Mouse (Mus musculus) c-Kit-positive CD71-positive TER-119-negative erythroid progenitor cells, embryonic 14.5 days (primary cell): Measurements from ENCODE around the gene Phactr1.

Experiments
- DNase-seq: peaks from one replicate; pipeline ENCODE4 v3.0.0-alpha.2; 2013; ENCODE audit warnings: low read depth

Phactr1 gene

GRCm38 (mm10) chr13:42759170-42759569 is 78.7 kb downstream of the Phactr1 start:
- DNase-seq: no peak

DNA sequence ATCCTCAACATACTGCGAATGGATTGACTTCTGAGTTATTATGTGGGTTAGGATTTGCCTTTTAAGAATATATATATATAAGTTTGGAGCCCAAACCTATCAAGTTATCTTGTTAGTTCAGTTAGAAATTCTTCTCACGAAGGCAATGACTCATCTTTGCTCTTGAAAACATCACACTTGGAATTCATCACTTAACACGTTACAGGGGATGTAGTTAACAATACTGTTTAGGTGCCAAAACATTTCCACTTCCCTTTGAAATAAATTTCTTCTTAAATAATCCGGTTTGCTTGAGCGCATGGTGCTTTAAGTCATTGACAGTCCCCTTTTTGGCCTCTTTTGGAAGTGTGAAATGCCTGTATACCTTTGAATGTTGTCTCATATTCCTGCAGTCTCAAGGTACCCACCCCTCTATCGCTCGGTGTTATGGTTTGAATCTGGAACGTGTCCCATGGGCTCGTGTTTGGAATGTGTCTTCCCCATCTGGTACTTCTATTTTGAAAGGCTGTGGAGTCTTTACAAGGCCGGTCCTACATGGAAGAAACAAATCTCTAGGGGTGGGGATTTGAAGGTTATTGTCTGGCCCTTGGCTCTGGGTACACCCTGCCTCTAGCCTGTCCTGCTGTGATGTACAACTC is 80.6 kb downstream of the Phactr1 start:
- no peak for DNase-seq

GRCm38 (mm10) chr13:42772314-42772713 is 91.9 kb downstream of the Phactr1 start:
- DNase-seq: no peak

GRCm38 (mm10) chr13:42774040-42774439 is 93.6 kb downstream of the Phactr1 start:
- DNase-seq: no peak

- DNase-seq: no peak
Observed at GRCm38 (mm10) chr13:42782151-42782550, 101.7 kb downstream of the Phactr1 start.

DNA sequence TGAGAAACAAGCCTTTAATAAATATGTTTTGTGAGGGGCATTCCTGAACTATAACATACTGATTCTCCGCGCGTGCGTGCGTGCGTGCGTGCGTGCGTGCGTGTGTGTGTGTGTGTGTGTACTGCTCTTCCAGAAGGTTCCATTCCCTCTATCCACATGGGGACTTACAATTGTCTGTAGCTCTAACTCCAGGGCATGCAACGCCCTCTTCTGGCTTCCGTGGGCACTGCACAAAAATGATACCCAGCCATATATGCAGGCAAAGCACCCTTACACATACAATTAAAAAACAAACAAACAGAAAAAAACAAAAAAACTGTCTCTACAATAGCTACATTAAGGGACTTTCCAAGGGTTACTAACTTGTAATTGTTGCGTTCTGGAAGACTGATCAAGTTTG is 108.8 kb downstream of the Phactr1 start:
- no peak for DNase-seq

DNA sequence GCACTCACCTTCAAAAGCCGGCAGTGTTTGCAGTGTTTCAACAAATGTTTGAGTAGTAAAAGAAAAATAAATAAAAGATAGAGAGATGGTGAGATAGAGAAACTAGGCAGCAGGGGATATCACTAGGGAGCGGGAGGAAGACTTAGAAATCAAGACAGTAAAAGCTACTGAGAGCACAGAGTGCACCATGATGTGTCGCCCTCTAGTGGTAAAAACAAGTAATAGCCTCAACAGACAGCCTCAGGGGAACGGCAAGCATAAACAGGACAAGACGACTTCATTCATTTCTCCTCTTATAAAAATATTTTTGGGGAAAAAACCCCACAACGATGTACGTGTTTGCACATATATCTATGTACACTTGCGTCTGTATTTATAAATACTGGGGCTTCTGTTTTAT is 111.9 kb downstream of the Phactr1 start:
- DNase-seq: peak; percentile 1

- DNase-seq: no peak
Observed at GRCm38 (mm10) chr13:42800523-42800922, 120.1 kb downstream of the Phactr1 start.

DNA sequence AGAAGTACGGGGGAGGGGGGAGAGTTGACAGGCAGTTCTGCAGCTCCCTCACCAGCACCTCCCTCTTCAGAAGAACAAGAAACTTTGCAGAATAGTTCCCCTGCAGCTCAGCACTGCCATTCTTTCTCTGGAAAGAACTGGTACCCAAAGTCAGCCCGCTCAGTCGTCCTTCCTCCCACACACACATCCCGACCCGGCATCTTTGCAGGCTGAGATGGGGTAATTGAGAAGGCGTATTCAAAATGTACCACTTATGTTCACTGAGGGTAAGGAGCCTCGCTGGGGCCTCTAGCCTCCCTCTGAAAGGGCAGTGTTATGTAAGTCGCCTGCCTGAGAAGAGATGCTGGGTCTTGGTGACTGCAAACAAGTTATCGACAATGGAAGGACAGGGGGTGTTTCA is 123.9 kb downstream of the Phactr1 start:
- no peak for DNase-seq

- DNase-seq: no peak
Observed at GRCm38 (mm10) chr13:42812762-42813161, 132.3 kb downstream of the Phactr1 start.

GRCm38 (mm10) chr13:42818378-42818777 is 138.0 kb downstream of the Phactr1 start:
- peak; percentile 16 for DNase-seq

DNA sequence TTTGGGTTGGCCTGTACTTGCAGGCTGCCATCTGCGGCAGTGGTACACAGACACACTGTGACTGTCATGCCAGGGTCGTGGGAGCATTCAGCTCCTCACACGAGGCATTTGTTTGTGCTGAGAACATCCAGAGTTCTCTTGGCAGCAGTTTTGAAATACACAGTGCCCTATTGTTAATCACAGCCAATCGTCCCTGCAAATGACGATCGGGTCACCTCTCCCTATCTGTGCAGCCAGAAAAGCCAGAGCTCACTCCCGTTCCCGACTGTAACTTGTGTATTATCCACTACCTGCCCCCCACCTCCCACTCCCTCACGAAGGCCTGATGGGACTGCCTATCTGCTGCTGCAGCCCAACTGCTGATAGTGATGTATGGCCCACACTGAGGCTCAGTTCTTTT is 140.1 kb downstream of the Phactr1 start:
- DNase-seq: no peak

GRCm38 (mm10) chr13:42821426-42822106 is 141.1 kb downstream of the Phactr1 start:
- no peak for DNase-seq

DNA sequence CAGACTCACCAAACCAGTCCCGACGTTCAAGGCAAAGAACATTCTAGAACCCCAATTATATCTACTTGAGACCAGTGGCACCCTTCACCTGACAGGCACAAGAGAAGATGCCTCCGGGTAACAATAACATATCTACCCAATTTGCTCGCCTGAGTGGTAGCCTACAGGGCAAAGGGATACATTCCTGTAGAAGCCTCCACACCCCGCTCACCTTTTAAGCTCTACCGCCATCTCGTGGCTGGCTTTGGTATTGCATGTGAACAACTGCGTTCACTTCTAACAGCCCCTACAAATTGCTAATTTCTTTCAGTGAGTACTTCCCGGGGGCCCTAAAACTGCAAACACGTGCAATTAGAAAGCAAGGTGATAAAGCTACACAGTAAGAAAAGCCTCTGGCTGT is 142.1 kb downstream of the Phactr1 start:
- peak; percentile 22 for DNase-seq

DNA sequence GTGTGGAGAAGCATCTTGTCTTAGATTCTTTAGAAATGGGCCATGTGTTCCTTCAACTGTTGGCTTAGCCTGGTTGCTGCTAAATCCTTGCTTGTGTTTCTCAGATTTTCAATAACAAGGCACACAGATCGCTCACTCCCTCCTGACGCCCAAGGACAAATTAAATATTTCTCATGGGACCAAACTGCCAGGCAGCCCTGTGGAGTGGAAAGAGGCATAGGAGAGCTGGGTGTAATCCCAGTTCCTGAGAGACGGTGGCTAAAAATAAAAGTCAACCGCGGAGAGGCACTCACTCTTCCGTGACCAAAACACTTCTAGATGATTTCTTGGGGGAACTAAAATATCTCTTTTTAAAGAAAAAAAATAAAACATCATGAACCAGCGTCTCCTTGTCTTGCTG is 143.5 kb downstream of the Phactr1 start:
- DNase-seq: no peak

- no peak for DNase-seq
Observed at GRCm38 (mm10) chr13:42826602-42827001, 146.2 kb downstream of the Phactr1 start.

GRCm38 (mm10) chr13:42828978-42829377 is 148.6 kb downstream of the Phactr1 start:
- DNase-seq: no peak

DNA sequence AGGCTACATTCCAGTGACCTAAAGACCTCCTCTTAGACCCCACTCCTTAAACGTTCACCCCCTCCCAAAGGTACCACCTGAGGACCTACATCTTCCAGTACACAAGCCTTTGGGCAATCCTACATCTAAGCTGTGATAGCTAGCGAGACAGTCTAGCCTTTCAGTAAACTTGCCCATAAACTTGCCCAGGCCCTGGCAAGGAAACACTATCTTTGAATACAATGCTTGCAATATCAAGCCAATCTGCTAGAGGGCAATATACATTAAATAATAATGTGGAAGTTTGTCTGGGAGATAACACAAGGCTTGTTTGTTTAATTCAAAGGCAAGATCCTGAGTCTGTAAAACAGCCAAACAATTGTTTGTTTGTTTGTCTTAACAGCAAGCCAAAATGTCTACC is 155.0 kb downstream of the Phactr1 start:
- no peak for DNase-seq

DNA sequence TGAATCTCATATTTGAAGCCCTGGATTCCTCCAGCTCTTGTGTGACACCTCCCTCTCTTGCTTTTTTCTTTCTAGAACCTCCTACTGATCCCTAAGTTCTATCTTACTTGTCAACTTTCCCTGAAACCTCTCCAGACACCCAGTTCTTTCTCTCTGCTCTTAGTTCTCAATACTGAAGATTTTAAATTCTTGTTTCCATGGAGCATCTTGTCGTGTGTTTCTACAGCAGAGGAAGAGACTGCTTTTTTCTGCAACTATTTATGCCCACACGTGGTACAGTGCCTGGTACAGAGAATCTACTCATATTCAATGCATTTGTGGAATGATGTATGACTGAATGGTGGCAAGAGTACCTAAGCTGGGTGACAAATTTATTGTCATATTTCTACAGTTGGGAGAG is 158.9 kb downstream of the Phactr1 start:
- no peak for DNase-seq

- DNase-seq: no peak
Observed at GRCm38 (mm10) chr13:42852086-42852485, 171.7 kb downstream of the Phactr1 start.

GRCm38 (mm10) chr13:42853900-42854595 is 173.6 kb downstream of the Phactr1 start:
- DNase-seq: no peak

DNA sequence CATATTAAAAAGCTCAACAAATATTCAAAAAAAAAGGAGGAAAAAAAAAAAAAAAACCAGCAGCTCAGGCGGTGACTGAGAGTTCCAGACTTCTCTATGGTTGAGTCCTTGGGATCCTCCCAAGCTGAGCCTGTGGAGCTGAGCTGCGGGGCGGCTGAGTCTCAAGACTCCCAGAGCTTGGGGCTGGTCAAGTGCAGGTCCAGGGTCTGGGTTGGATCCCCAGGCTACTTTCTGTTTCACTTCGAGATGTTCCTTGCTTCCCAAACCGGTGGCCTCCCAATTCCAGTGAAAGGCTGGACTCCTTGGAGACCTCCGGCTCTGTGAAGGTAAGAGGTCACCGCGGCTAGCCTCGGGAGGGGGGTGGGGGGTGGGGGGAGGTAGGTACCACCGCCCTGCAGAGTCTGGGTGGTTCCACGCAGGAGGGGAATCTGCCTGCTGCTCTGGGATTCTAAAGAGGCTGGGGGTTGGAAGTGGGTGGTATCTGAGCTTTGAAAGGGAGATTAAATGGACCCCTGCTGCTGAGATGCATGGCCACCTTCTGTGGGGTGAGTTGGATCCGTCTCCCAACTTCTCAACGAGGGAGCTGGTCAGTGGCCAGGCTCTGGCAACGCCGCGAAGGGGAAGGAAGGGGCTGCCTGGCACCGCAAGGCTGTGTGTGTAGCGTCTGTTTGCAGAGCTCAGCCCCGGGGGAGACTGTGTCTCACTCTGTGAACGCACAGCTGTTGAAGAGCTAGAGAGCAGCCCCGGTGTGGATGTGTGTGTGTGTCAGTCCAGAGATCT is 185.9 kb downstream of the Phactr1 start:
- no peak for DNase-seq

GRCm38 (mm10) chr13:42867026-42867425 is 186.6 kb downstream of the Phactr1 start:
- DNase-seq: no peak
